Mouse (Mus musculus): ENCODE measurements around the gene Nupl2. TPM values are rescaled to one million over a fixed set of nuclear protein-coding genes. Genes with fewer than 3 reads are reported as not detected.
A peak's percentile ranks its signal among the peaks of the same experiment; 100 is the strongest.

The Nupl2 gene
- polyA plus RNA-seq, 1 experiment from 2014 or later, result 10.9 TPM

DNA sequence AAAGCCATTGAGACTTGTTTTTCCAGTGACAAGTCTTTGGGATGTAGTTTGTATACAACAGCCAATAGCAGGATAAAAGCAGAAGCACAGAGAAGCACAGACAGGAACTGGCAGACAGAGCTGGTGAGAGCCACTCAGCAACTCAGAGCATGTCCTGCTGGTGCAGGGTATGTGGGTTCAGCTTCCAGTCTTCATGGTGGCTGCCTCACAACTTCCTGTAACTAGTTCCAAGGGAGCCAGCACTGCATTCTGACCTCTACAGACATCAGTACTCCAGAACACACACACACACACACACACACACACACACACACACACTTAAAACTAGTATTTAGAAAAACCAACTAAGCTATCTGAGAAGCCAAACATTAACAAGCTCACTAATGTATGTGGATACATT, 7.3 kb downstream of the Nupl2 start:
- Histone ChIP-seq H3K4me2 (no peak overlapping the region), H3K9ac (no peak overlapping the region), H3K36me3 (peaks cover 21% of the 10 kb centered on the region; the same call in 1 of the 2 replicates), H3K4me3 (no peak overlapping the region), H3K27ac (no peak overlapping the region), H3K27me3 (no peaks in the 10 kb centered on the region), H3K4me1 (replicated peaks) (no peaks in the 10 kb centered on the region), H3K9me3 (replicated peaks) (no peaks in the 10 kb centered on the region)
- no peak for ATAC-seq (replicated peaks; ENCODE audit: insufficient number of reproducible peaks, insufficient read depth, low FRiP score, low read depth)

DNA sequence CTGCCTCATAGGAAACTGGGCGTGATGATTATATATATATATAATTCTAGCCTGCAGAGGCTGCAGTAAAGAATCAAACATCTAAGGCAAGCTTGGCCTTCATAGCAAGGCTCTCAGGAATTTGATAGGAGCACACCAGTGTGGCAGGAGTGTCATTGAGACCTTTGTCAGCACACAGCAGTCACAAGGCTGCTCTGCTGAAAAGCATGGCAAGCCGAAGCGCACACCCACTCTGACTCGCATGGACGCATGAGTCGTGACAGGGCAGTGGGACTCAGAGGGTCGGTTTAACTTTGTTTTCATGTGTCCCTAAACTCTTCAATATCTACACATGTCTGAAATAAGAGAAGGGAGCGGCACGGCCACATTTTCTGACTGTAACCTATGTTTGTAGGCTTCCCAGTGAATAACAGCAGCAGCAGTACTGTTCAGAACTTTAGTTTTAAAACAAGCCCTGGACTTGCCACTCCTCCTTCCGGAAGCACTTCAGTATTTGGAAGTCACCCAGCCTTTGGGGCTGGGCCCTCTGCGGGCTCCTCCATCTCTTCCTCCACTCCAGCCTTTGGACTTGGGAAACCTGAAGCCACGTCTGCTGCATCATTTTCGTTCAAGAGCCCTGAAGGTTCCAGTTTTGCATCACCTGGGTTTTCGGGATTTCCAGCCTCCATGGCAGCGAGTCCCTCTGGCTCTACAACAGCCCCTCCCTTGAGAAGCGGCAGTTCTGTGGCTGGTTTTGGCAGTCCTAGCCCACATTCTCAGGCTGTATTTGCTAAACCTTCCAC, 16.9 kb downstream of the Nupl2 start:
- WGBS, result 79% methylated on average over 16 of the region's 16 CpGs
- no peaks in the 10 kb centered on the region for H3K27me3 ChIP-seq
- ATAC-seq (replicated peaks; ENCODE audit: insufficient number of reproducible peaks, insufficient read depth, low FRiP score, low read depth), result no peak
- peaks cover 38% of the 10 kb centered on the region for H3K36me3 ChIP-seq
- H3K4me3 ChIP-seq, result no peak overlapping the region
- H3K27ac ChIP-seq, result peak overlapping the region; percentile 65
- H3K4me1 ChIP-seq (replicated peaks), result 0 out of 2 replicates have a peak, but pooled peaks cover 8% of the 10 kb centered on the region
- H3K9ac ChIP-seq, result no peak overlapping the region
- no peaks in the 10 kb centered on the region for H3K9me3 ChIP-seq (replicated peaks)
- H3K4me2 ChIP-seq, result peak overlapping the region; percentile 41

- Histone ChIP-seq H3K27me3 (no peaks in the 10 kb centered on the region), H3K4me1 (replicated peaks) (0 out of 2 replicates have a peak, but pooled peaks cover 8% of the 10 kb centered on the region), H3K9ac (no peak overlapping the region), H3K27ac (peak overlapping the region; percentile 65), H3K9me3 (replicated peaks) (no peaks in the 10 kb centered on the region), H3K4me3 (no peak overlapping the region), H3K4me2 (peak overlapping the region; percentile 41), H3K36me3 (peaks cover 35% of the 10 kb centered on the region)
- WGBS, result 69% methylated on average over 9 of the region's 9 CpGs
- peak; percentile 62; the same call in 1 of the 2 replicates for ATAC-seq (replicated peaks; ENCODE audit: insufficient number of reproducible peaks, insufficient read depth, low FRiP score, low read depth)
Observed at GRCm38 (mm10) chr5:24182296-24182734, 17.6 kb downstream of the Nupl2 start.

- H3K27me3 ChIP-seq, result no peaks in the 10 kb centered on the region
- no peak for ATAC-seq (replicated peaks; ENCODE audit: insufficient number of reproducible peaks, insufficient read depth, low FRiP score, low read depth)
- H3K4me1 ChIP-seq (replicated peaks), result 0 out of 2 replicates have a peak, but pooled peaks cover 8% of the 10 kb centered on the region
- 91% methylated on average over 6 of the region's 6 CpGs for WGBS
- H3K9ac ChIP-seq, result no peak overlapping the region
- H3K36me3 ChIP-seq, result peaks cover 28% of the 10 kb centered on the region
- no peak overlapping the region for H3K4me3 ChIP-seq
- H3K9me3 ChIP-seq (replicated peaks), result no peaks in the 10 kb centered on the region
- no peak overlapping the region for H3K27ac ChIP-seq
- no peak overlapping the region for H3K4me2 ChIP-seq
Observed at GRCm38 (mm10) chr5:24183096-24183495, 18.3 kb downstream of the Nupl2 start.

GRCm38 (mm10) chr5:24184011-24184410, 19.2 kb downstream of the Nupl2 start:
- Histone ChIP-seq H3K9ac (no peak overlapping the region), H3K27ac (no peak overlapping the region), H3K36me3 (peaks cover 22% of the 10 kb centered on the region), H3K4me3 (no peak overlapping the region), H3K4me2 (no peak overlapping the region), H3K27me3 (no peaks in the 10 kb centered on the region), H3K4me1 (replicated peaks) (0 out of 2 replicates have a peak, but pooled peaks cover 8% of the 10 kb centered on the region), H3K9me3 (replicated peaks) (no peaks in the 10 kb centered on the region)
- no peak for ATAC-seq (replicated peaks; ENCODE audit: insufficient number of reproducible peaks, insufficient read depth, low FRiP score, low read depth)
- WGBS, result 87% methylated on average over 5 of the region's 5 CpGs

DNA sequence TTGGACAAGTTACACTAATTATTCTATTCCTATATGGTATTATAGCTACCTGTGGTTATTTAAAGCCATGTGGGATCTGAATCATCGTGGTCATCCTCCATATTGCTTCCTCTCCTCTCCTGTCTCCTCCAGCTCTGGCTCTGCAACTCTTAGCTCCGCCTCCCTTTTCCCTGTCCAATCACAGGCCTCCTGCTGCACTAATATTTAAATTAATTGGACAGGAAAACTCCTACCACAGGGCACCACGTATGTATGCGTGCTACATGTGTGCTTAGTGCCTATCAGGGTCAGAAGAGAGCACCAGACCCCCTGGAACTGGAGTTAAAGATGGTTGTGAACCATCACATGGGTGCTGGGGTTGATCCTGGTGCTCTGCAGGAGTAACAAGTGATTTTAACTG, 23.7 kb downstream of the Nupl2 start:
- WGBS, result 74% methylated on average over 4 of the region's 4 CpGs

DNA sequence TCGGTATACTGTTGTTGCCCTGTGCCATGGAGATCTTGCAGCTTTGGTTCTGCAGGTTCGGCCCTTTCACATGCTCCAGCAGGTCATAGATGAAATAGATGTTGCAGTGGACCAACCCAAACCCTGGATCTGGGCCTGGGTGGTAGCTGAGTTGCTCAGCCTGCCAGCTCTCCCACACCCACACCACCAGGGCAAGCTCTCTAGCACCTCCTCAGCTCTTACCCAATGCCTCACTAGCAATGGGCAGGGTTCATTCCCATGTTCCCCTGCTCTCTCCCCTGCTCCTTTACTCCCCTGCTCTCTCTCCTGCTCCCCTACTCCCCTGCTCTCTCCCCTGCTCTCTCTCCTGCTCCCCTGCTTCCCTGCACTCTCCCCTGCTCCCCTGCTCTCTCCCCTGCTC, 27.1 kb downstream of the Nupl2 start:
- H3K36me3 ChIP-seq, result no peaks in the 10 kb centered on the region
- no peak for ATAC-seq (replicated peaks; ENCODE audit: insufficient number of reproducible peaks, insufficient read depth, low FRiP score, low read depth)
- no peaks in the 10 kb centered on the region for H3K27me3 ChIP-seq
- H3K4me2 ChIP-seq, result no peak overlapping the region
- H3K9ac ChIP-seq, result no peak overlapping the region
- H3K4me1 ChIP-seq (replicated peaks), result peaks cover 4% of the 10 kb centered on the region; the same call in 1 of the 2 replicates
- H3K27ac ChIP-seq, result no peak overlapping the region
- H3K4me3 ChIP-seq, result no peak overlapping the region
- WGBS, result 81% methylated on average over 2 of the region's 2 CpGs
- no peaks in the 10 kb centered on the region for H3K9me3 ChIP-seq (replicated peaks)

More for the DNA sequence above, 23.7 kb downstream of the Nupl2 start:
- Histone ChIP-seq H3K4me2 (no peak overlapping the region), H3K36me3 (peaks cover 9% of the 10 kb centered on the region), H3K9me3 (replicated peaks) (no peaks in the 10 kb centered on the region), H3K27me3 (no peaks in the 10 kb centered on the region), H3K4me1 (replicated peaks) (peaks cover 4% of the 10 kb centered on the region; the same call in 1 of the 2 replicates), H3K4me3 (no peak overlapping the region), H3K27ac (no peak overlapping the region), H3K9ac (no peak overlapping the region)
- ATAC-seq (replicated peaks; ENCODE audit: insufficient number of reproducible peaks, insufficient read depth, low FRiP score, low read depth), result no peak

DNA sequence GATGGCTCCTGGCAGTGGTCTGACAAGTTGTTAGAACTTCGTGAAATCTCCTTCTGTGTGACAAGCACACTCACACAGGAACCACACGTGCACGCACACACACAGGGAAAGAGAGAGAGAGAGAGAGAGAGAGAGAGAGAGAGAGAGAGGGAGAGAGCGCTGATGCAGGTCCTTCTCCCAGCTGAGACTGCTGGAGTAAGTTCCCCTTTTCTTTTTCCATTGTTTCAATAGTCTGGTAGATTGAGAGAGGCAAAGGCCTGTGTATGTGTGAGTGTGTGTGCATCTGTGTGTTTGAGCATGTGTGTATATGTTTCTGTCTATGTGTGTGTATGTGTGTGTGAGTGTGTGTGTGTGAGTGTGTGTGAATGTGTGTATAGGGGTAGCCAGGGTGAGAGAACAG, 36.2 kb downstream of the Nupl2 start:
- 79% methylated on average over 4 of the region's 4 CpGs for WGBS
- H3K4me1 ChIP-seq (replicated peaks), result no peaks in the 10 kb centered on the region

DNA sequence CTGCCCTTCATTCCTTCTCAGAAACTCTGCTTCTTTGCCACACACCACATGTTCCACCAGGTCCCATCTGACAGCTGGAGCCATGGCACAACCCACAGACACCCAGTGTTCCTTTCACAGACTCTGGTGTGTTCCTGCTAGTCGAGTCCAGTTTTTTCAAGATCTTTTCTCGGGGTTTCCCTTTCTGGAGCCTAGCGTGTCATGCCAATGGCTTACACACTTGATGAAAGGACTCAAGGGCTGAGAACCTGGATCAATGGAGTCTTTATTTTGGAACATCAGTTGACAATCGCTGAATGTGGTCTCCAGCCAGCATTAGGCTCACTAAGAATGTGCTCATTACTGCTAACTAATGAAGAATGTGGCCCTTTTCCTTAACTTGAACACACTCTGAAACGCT, 37.7 kb downstream of the Nupl2 start:
- Histone ChIP-seq H3K27me3 (no peaks in the 10 kb centered on the region), H3K4me3 (no peak overlapping the region), H3K9ac (no peak overlapping the region), H3K36me3 (no peaks in the 10 kb centered on the region), H3K4me1 (replicated peaks) (no peaks in the 10 kb centered on the region), H3K4me2 (no peak overlapping the region), H3K27ac (no peak overlapping the region), H3K9me3 (replicated peaks) (no peaks in the 10 kb centered on the region)
- no peak for ATAC-seq (replicated peaks; ENCODE audit: insufficient number of reproducible peaks, insufficient read depth, low FRiP score, low read depth)
- WGBS, result 73% methylated on average over 5 of the region's 5 CpGs

More for the DNA sequence above, 36.2 kb downstream of the Nupl2 start:
- no peak overlapping the region for H3K27ac ChIP-seq
- H3K27me3 ChIP-seq, result no peaks in the 10 kb centered on the region
- H3K4me2 ChIP-seq, result no peak overlapping the region
- H3K9me3 ChIP-seq (replicated peaks), result no peaks in the 10 kb centered on the region
- no peak overlapping the region for H3K9ac ChIP-seq
- no peaks in the 10 kb centered on the region for H3K36me3 ChIP-seq
- no peak overlapping the region for H3K4me3 ChIP-seq
- ATAC-seq (replicated peaks; ENCODE audit: insufficient number of reproducible peaks, insufficient read depth, low FRiP score, low read depth), result no peak

GRCm38 (mm10) chr5:24203266-24203665, 38.5 kb downstream of the Nupl2 start:
- ATAC-seq (replicated peaks; ENCODE audit: insufficient number of reproducible peaks, insufficient read depth, low FRiP score, low read depth), result no peak

GRCm38 (mm10) chr5:24207965-24208364, 43.2 kb downstream of the Nupl2 start:
- Histone ChIP-seq H3K27ac (no peak overlapping the region), H3K27me3 (no peaks in the 10 kb centered on the region), H3K36me3 (no peaks in the 10 kb centered on the region), H3K4me1 (replicated peaks) (no peaks in the 10 kb centered on the region), H3K9me3 (replicated peaks) (no peaks in the 10 kb centered on the region), H3K4me3 (no peak overlapping the region), H3K4me2 (no peak overlapping the region), H3K9ac (no peak overlapping the region)
- ATAC-seq (replicated peaks; ENCODE audit: insufficient number of reproducible peaks, insufficient read depth, low FRiP score, low read depth), result no peak
- 70% methylated on average over 10 of the region's 10 CpGs for WGBS

More at GRCm38 (mm10) chr5:24203266-24203665, 38.5 kb downstream of the Nupl2 start:
- Histone ChIP-seq H3K9me3 (replicated peaks) (no peaks in the 10 kb centered on the region), H3K9ac (no peak overlapping the region), H3K36me3 (no peaks in the 10 kb centered on the region), H3K4me2 (no peak overlapping the region), H3K27me3 (no peaks in the 10 kb centered on the region), H3K4me1 (replicated peaks) (no peaks in the 10 kb centered on the region), H3K27ac (no peak overlapping the region), H3K4me3 (no peak overlapping the region)
- WGBS, result 74% methylated on average over 5 of the region's 5 CpGs

DNA sequence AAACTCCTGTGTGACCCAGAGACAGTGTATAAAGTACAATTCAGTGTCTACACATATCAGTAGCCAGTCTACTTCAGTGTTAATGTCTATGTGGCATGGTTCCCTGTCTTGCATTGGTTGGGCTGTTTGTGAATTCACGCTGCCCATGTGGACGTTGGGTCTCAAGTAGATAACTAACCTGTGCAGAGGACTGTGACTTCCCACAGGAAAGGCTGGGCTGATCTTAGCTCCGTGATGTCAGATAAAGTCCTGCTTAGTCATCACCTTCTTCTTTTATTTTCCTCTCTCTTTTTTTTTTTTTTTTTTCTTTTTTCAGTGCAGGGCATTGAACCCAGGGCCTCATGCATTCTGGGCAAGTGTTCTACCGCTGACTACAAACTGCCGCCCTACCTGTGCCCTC, 43.7 kb downstream of the Nupl2 start:
- H3K36me3 ChIP-seq, result no peaks in the 10 kb centered on the region
- H3K4me2 ChIP-seq, result no peak overlapping the region
- WGBS, result 80% methylated on average over 5 of the region's 5 CpGs
- H3K27me3 ChIP-seq, result no peaks in the 10 kb centered on the region
- H3K4me1 ChIP-seq (replicated peaks), result no peaks in the 10 kb centered on the region
- H3K9me3 ChIP-seq (replicated peaks), result no peaks in the 10 kb centered on the region
- H3K27ac ChIP-seq, result no peak overlapping the region
- H3K9ac ChIP-seq, result no peak overlapping the region
- no peak for ATAC-seq (replicated peaks; ENCODE audit: insufficient number of reproducible peaks, insufficient read depth, low FRiP score, low read depth)
- H3K4me3 ChIP-seq, result no peak overlapping the region
